Mouse (Mus musculus) stomach, embryonic 15.5 days (tissue): Measurements from ENCODE around the gene Rpl10-ps3. TPM values are rescaled to one million over a fixed set of nuclear protein-coding genes. Genes with fewer than 3 reads are reported as not detected.

Experiments used
- ATAC-seq: fragments of 200-750 bp; cut with Nextera tagmentation; 2 replicates; pipeline ENCODE4 v1.8.0; 2017; ENCODE audit warnings: low read depth, moderate number of reproducible peaks, moderate TSS enrichment; ENCODE audit not compliant: insufficient read depth, low FRiP score
- H3K27ac ChIP-seq: fragments of 300-500 bp; sonication (generic); 2 replicates; pipeline ENCODE4 v1.5.1; 2015; ENCODE audit warnings: mild to moderate bottlenecking, inconsistent platforms
- H3K27me3 ChIP-seq: fragments of 300-500 bp; sonication (generic); replicated peaks from 2 replicates; pipeline ENCODE4 v1.6.1; 2015; ENCODE audit warnings: inconsistent platforms
- H3K36me3 ChIP-seq: fragments of 300-500 bp; sonication (generic); 2 replicates; pipeline ENCODE4 v1.6.1; 2015; ENCODE audit warnings: inconsistent platforms
- H3K4me1 ChIP-seq: fragments of 300-500 bp; sonication (generic); 2 replicates; pipeline ENCODE4 v1.6.1; 2015; ENCODE audit warnings: inconsistent platforms
- H3K4me2 ChIP-seq: fragments of 300-500 bp; sonication (generic); 2 replicates; pipeline ENCODE4 v1.6.1; 2015; ENCODE audit warnings: mild to moderate bottlenecking, inconsistent platforms
- H3K4me3 ChIP-seq: fragments of 300-500 bp; sonication (generic); replicated peaks from 2 replicates; pipeline ENCODE4 v1.5.1; 2015; ENCODE audit warnings: inconsistent platforms
- H3K9ac ChIP-seq: fragments of 300-500 bp; sonication (generic); 2 replicates; pipeline ENCODE4 v1.6.1; 2015; ENCODE audit warnings: inconsistent platforms
- H3K9me3 ChIP-seq: fragments of 300-500 bp; sonication (generic); 2 replicates; pipeline ENCODE4 v1.6.1; 2016; ENCODE audit warnings: inconsistent platforms
- WGBS: fragments of 180-500 bp; shearing (Covaris S2); methylation state at CpG from one replicate; pipeline ENCODE4 v1.1.7; 2015; 5-methylcytosine and 5-hydroxymethylcytosine counted together
- polyA plus RNA-seq: library from polyadenylated mRNA; unstranded; fragments of >200 nt; fragmentation: Nextera tagmentation; extraction: Ambion mirVana; gene quantifications from 2 replicates; pipeline ENCODE4 v1.2.1, GENCODE M21; 2015

The Rpl10-ps3 gene
- polyA plus RNA-seq, result 318 and 479 TPM in 2 replicates

DNA sequence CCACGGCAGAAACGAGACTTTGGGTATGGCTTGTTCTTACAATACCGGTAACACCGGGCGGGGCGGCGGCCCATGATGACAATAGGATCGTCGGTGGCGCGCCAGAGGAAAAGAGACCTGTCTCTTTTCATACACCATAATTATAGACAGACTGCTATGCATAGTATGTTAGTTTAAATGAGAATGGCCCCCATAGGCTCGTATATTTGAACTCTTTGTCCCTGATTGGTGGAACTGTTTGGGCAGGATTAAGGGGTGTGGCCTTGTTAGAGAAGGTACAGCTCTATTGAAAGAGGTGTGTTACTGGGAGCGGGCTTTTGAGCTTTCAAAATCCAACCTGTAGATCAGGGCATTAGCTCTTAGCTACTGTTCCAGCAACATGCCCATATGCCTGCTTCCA, at the start of gene Rpl10-ps3:
TSS of gene Rpl10-ps3 (minus strand) at position 101 of the 400 bp plus-strand sequence.
- Histone ChIP-seq H3K27ac (no peak within 1 kb of the TSS), H3K4me2 (no peak within 1 kb of the TSS), H3K9ac (no peak within 1 kb of the TSS), H3K36me3 (no peaks in the 10 kb centered on the region), H3K9me3 (no peaks in the 10 kb centered on the region), H3K4me3 (no peak within 1 kb of the TSS), H3K4me1 (no peaks in the 10 kb centered on the region), H3K27me3 (no peaks in the 10 kb centered on the region)
- 95% methylated on average over 11 of the region's 13 CpGs for WGBS
- no peak for ATAC-seq

- Histone ChIP-seq H3K4me2 (no peak overlapping the region), H3K4me3 (no peak overlapping the region), H3K4me1 (no peaks in the 10 kb centered on the region), H3K27ac (no peak overlapping the region), H3K27me3 (no peaks in the 10 kb centered on the region), H3K9me3 (no peaks in the 10 kb centered on the region), H3K36me3 (no peaks in the 10 kb centered on the region), H3K9ac (no peak overlapping the region)
- WGBS, result 54% methylated on average over 6 of the region's 6 CpGs
- no peak for ATAC-seq
Measured at GRCm38 (mm10) chr9:50375598-50375997, 30.8 kb upstream of the Rpl10-ps3 start.

GRCm38 (mm10) chr9:50374666-50375065, 29.9 kb upstream of the Rpl10-ps3 start:
- H3K27me3 ChIP-seq, result no peaks in the 10 kb centered on the region
- H3K4me2 ChIP-seq, result no peak overlapping the region
- no peaks in the 10 kb centered on the region for H3K36me3 ChIP-seq
- no peak overlapping the region for H3K27ac ChIP-seq
- H3K4me1 ChIP-seq, result no peaks in the 10 kb centered on the region
- 79% methylated on average over 5 of the region's 5 CpGs for WGBS
- no peaks in the 10 kb centered on the region for H3K9me3 ChIP-seq
- ATAC-seq, result no peak
- H3K9ac ChIP-seq, result no peak overlapping the region
- no peak overlapping the region for H3K4me3 ChIP-seq

GRCm38 (mm10) chr9:50368551-50369297, 24.0 kb upstream of the Rpl10-ps3 start:
- H3K27ac ChIP-seq, result no peak overlapping the region
- WGBS, result 76% methylated on average over 8 of the region's 8 CpGs

GRCm38 (mm10) chr9:50365059-50365780, 20.5 kb upstream of the Rpl10-ps3 start:
- Histone ChIP-seq H3K4me3 (no peak overlapping the region), H3K4me1 (no peaks in the 10 kb centered on the region), H3K27ac (no peak overlapping the region), H3K9ac (no peak overlapping the region), H3K36me3 (no peaks in the 10 kb centered on the region), H3K9me3 (no peaks in the 10 kb centered on the region), H3K4me2 (no peak overlapping the region), H3K27me3 (no peaks in the 10 kb centered on the region)
- ATAC-seq, result no peak
- WGBS, result 50% methylated on average over 11 of the region's 11 CpGs

More at GRCm38 (mm10) chr9:50368551-50369297, 24.0 kb upstream of the Rpl10-ps3 start:
- no peaks in the 10 kb centered on the region for H3K4me1 ChIP-seq
- ATAC-seq, result no peak
- H3K27me3 ChIP-seq, result no peaks in the 10 kb centered on the region
- no peaks in the 10 kb centered on the region for H3K9me3 ChIP-seq
- no peak overlapping the region for H3K9ac ChIP-seq
- no peak overlapping the region for H3K4me2 ChIP-seq
- H3K36me3 ChIP-seq, result no peaks in the 10 kb centered on the region
- no peak overlapping the region for H3K4me3 ChIP-seq

- H3K9ac ChIP-seq, result no peak overlapping the region
- no peaks in the 10 kb centered on the region for H3K9me3 ChIP-seq
- no peak overlapping the region for H3K4me2 ChIP-seq
- H3K4me1 ChIP-seq, result no peaks in the 10 kb centered on the region
- WGBS, result 55% methylated on average over 2 of the region's 2 CpGs
- no peaks in the 10 kb centered on the region for H3K27me3 ChIP-seq
- H3K36me3 ChIP-seq, result no peaks in the 10 kb centered on the region
- no peak overlapping the region for H3K4me3 ChIP-seq
- H3K27ac ChIP-seq, result no peak overlapping the region
- ATAC-seq, result no peak
Measured at GRCm38 (mm10) chr9:50363962-50364361, 19.2 kb upstream of the Rpl10-ps3 start.

- H3K27ac ChIP-seq, result no peak overlapping the region
Measured at GRCm38 (mm10) chr9:50363259-50363658, 18.5 kb upstream of the Rpl10-ps3 start.

GRCm38 (mm10) chr9:50362556-50362955, 17.8 kb upstream of the Rpl10-ps3 start:
- Histone ChIP-seq H3K9me3 (no peaks in the 10 kb centered on the region), H3K36me3 (no peaks in the 10 kb centered on the region), H3K4me2 (no peak overlapping the region), H3K9ac (no peak overlapping the region), H3K27me3 (no peaks in the 10 kb centered on the region), H3K4me1 (no peaks in the 10 kb centered on the region), H3K4me3 (no peak overlapping the region), H3K27ac (no peak overlapping the region)
- no peak for ATAC-seq
- WGBS, result 58% methylated on average over 3 of the region's 3 CpGs

More at GRCm38 (mm10) chr9:50363259-50363658, 18.5 kb upstream of the Rpl10-ps3 start:
- ATAC-seq, result no peak
- no peaks in the 10 kb centered on the region for H3K36me3 ChIP-seq
- H3K27me3 ChIP-seq, result no peaks in the 10 kb centered on the region
- WGBS, result 69% methylated on average over 5 of the region's 5 CpGs
- no peaks in the 10 kb centered on the region for H3K4me1 ChIP-seq
- no peak overlapping the region for H3K4me2 ChIP-seq
- no peak overlapping the region for H3K4me3 ChIP-seq
- no peaks in the 10 kb centered on the region for H3K9me3 ChIP-seq
- no peak overlapping the region for H3K9ac ChIP-seq

DNA sequence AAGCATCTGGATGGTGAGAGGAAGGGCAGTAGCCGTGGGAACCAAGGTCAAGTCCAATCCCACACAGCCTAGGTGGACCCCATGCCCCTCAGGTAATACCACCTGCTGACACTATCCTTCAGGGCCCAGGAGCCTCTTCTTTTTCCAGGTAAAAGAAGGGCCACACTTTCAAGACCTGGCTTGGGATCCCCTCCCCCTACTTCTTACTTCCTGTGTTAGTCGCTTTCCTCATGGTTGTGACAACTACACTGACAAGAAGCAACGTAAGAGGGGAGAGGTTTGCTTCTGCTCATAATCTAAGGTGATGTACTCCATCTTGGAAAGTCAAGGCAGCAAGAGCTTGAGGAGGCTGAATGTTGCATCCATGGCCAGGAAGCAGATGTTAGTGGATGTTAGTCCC, 15.6 kb upstream of the Rpl10-ps3 start:
- Histone ChIP-seq H3K4me2 (no peak overlapping the region), H3K36me3 (no peaks in the 10 kb centered on the region), H3K4me3 (no peak overlapping the region), H3K9me3 (no peaks in the 10 kb centered on the region), H3K27ac (no peak overlapping the region), H3K27me3 (no peaks in the 10 kb centered on the region), H3K9ac (no peak overlapping the region), H3K4me1 (no peaks in the 10 kb centered on the region)
- 58% methylated on average over 3 of the region's 3 CpGs for WGBS
- no peak for ATAC-seq

- Histone ChIP-seq H3K4me3 (no peak overlapping the region), H3K27ac (no peak overlapping the region), H3K9ac (no peak overlapping the region), H3K9me3 (no peaks in the 10 kb centered on the region), H3K27me3 (no peaks in the 10 kb centered on the region), H3K4me1 (no peaks in the 10 kb centered on the region), H3K4me2 (no peak overlapping the region), H3K36me3 (no peaks in the 10 kb centered on the region)
- ATAC-seq, result no peak
- WGBS, result 72% methylated on average over 3 of the region's 3 CpGs
Measured at GRCm38 (mm10) chr9:50357331-50357730, 12.6 kb upstream of the Rpl10-ps3 start.

GRCm38 (mm10) chr9:50351746-50352145, 7.0 kb upstream of the Rpl10-ps3 start:
- no peak for ATAC-seq
- H3K9ac ChIP-seq, result no peak overlapping the region
- H3K27ac ChIP-seq, result no peak overlapping the region
- H3K4me1 ChIP-seq, result no peaks in the 10 kb centered on the region
- WGBS, result 51% methylated on average over 4 of the region's 4 CpGs
- H3K36me3 ChIP-seq, result no peaks in the 10 kb centered on the region
- H3K4me3 ChIP-seq, result no peak overlapping the region
- H3K27me3 ChIP-seq, result no peaks in the 10 kb centered on the region
- no peaks in the 10 kb centered on the region for H3K9me3 ChIP-seq
- no peak overlapping the region for H3K4me2 ChIP-seq

DNA sequence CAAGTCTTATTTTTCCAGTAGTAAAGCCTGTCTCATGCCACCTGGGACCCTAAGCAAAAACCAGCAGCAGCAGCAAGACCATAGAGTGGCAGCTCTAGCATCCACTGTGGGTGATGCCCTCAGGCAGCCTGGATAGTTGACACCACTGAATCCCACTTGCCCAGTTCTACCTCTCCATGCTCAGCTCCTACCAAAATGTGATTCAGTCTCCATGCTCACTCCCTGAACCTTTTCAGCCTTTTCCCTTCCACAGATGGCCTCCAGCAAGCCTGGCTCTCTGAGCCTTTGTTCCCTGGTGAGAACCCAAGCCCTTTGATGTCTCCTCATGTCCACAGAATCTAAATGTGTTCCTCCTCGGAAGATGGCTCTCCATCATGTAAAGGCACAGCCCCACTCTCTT, 5.8 kb upstream of the Rpl10-ps3 start:
- H3K4me3 ChIP-seq, result no peak overlapping the region
- no peak overlapping the region for H3K4me2 ChIP-seq
- H3K27me3 ChIP-seq, result no peaks in the 10 kb centered on the region
- H3K27ac ChIP-seq, result no peak overlapping the region
- no peak for ATAC-seq
- H3K36me3 ChIP-seq, result no peaks in the 10 kb centered on the region
- no peak overlapping the region for H3K9ac ChIP-seq
- WGBS, result 77% methylated on average over 1 of the region's 1 CpGs
- no peaks in the 10 kb centered on the region for H3K9me3 ChIP-seq
- H3K4me1 ChIP-seq, result no peaks in the 10 kb centered on the region
